Mouse (Mus musculus) liver, embryonic 16.5 days (tissue): ENCODE results near the gene Hk1. TPM values are rescaled to one million over a fixed set of nuclear protein-coding genes. Genes with fewer than 3 reads are reported as not detected.
"Not testable (repeated sequence)": the region's sequence is repeated elsewhere in the genome, so short reads cannot be mapped to it uniquely, and the experiment has no call there.

Experiments used
- ATAC-seq: fragments of 200-750 bp; cut with Nextera tagmentation; 2 replicates; pipeline ENCODE4 v1.8.0; 2017; ENCODE audit warnings: low read depth, mild to moderate bottlenecking, moderate number of reproducible peaks, moderate library complexity
- H3K27ac ChIP-seq: fragments of 300-500 bp; sonication (generic); 2 replicates; pipeline ENCODE4 v1.5.1; 2014; ENCODE audit warnings: mild to moderate bottlenecking, low read length
- H3K27me3 ChIP-seq: fragments of 300-500 bp; sonication (generic); 2 replicates; pipeline ENCODE4 v1.6.1; 2014; ENCODE audit warnings: low read depth, low read length, mixed read lengths; ENCODE audit not compliant: control insufficient read depth, insufficient read depth
- H3K36me3 ChIP-seq: fragments of 300-500 bp; sonication (generic); 2 replicates; pipeline ENCODE4 v1.6.1; 2014; ENCODE audit warnings: mild to moderate bottlenecking; ENCODE audit not compliant: control insufficient read depth, insufficient read depth
- H3K4me1 ChIP-seq: fragments of 300-500 bp; sonication (generic); 2 replicates; pipeline ENCODE4 v1.6.1; 2014; ENCODE audit warnings: low read depth, low read length, mixed read lengths; ENCODE audit not compliant: control insufficient read depth
- H3K4me2 ChIP-seq: fragments of 300-500 bp; sonication (generic); 2 replicates; pipeline ENCODE4 v1.6.1; 2014; ENCODE audit warnings: low read depth, low read length, mixed read lengths
- H3K4me3 ChIP-seq: fragments of 300-500 bp; sonication (generic); 2 replicates; pipeline ENCODE4 v1.5.1; 2014; ENCODE audit warnings: low read depth, mild to moderate bottlenecking, low read length
- H3K9ac ChIP-seq: fragments of 300-500 bp; sonication (generic); 2 replicates; pipeline ENCODE4 v1.6.1; 2014; ENCODE audit warnings: low read depth, low read length
- H3K9me3 ChIP-seq: fragments of 300-500 bp; sonication (generic); replicated peaks from 2 replicates; pipeline ENCODE4 v1.6.1; 2016; ENCODE audit warnings: low read length; ENCODE audit not compliant: control insufficient read depth
- WGBS: fragments of 180-500 bp; shearing (Covaris S2); extraction: QIAGEN DNeasy Blood & Tissue Kit; methylation state at CpG from one replicate; pipeline ENCODE4 v1.1.7; 2014; ENCODE audit not compliant: insufficient replicate concordance; 5-methylcytosine and 5-hydroxymethylcytosine counted together
- polyA plus RNA-seq: library from polyadenylated mRNA; unstranded; fragments of >200 nt; fragmentation: Nextera tagmentation; extraction: Ambion mirVana; gene quantifications from 2 replicates; pipeline ENCODE4 v1.2.1, GENCODE M21; 2015

The Hk1 gene
- polyA plus RNA-seq, 1 experiment from 2014 or later, result 98.9 TPM

- Histone ChIP-seq H3K36me3 (peaks cover 10% of the 10 kb centered on the region), H3K4me3 (no peak overlapping the region), H3K9me3 (no peaks in the 10 kb centered on the region), H3K27ac (peak overlapping the region; percentile 93), H3K27me3 (no peaks in the 10 kb centered on the region), H3K9ac (no peak overlapping the region), H3K4me1 (peaks cover 88% of the 10 kb centered on the region), H3K4me2 (peak overlapping the region; percentile 74)
- no peak for ATAC-seq
- 63% methylated on average over 9 of the region's 9 CpGs for WGBS
Observed at GRCm38 (mm10) chr10:62331296-62331695, 48.4 kb downstream of the Hk1 start.

- 83% methylated on average over 7 of the region's 7 CpGs for WGBS
- Histone ChIP-seq H3K4me3 (no peak overlapping the region), H3K27me3 (no peaks in the 10 kb centered on the region), H3K4me1 (peaks cover 84% of the 10 kb centered on the region), H3K9ac (no peak overlapping the region), H3K4me2 (no peak overlapping the region), H3K36me3 (peaks cover 10% of the 10 kb centered on the region), H3K27ac (no peak overlapping the region; the same call in 1 of the 2 replicates), H3K9me3 (no peaks in the 10 kb centered on the region)
- ATAC-seq, result no peak
Observed at GRCm38 (mm10) chr10:62329846-62330245, 49.9 kb downstream of the Hk1 start.

GRCm38 (mm10) chr10:62328886-62329412 lies 50.8 kb downstream of the Hk1 start:
- Histone ChIP-seq H3K4me3 (0 out of 2 replicates have a peak overlapping the region, but pooled peaks have one; percentile 63), H3K4me2 (peak overlapping the region; percentile 77), H3K36me3 (peaks cover 10% of the 10 kb centered on the region), H3K9me3 (no peaks in the 10 kb centered on the region), H3K9ac (peak overlapping the region; percentile 58; the same call in 1 of the 2 replicates), H3K4me1 (peaks cover 86% of the 10 kb centered on the region), H3K27me3 (no peaks in the 10 kb centered on the region), H3K27ac (peak overlapping the region; percentile 97)
- no peak for ATAC-seq
- 64% methylated on average over 10 of the region's 10 CpGs for WGBS

GRCm38 (mm10) chr10:62327572-62328317 lies 52.0 kb downstream of the Hk1 start:
- Histone ChIP-seq H3K27ac (peak overlapping the region; percentile 97), H3K27me3 (no peaks in the 10 kb centered on the region), H3K4me3 (peak overlapping the region; percentile 63), H3K4me1 (peaks cover 82% of the 10 kb centered on the region), H3K36me3 (peaks cover 10% of the 10 kb centered on the region), H3K9me3 (no peaks in the 10 kb centered on the region), H3K9ac (peak overlapping the region; percentile 72), H3K4me2 (peak overlapping the region; percentile 77)
- WGBS, result 20% methylated on average over 23 of the region's 23 CpGs
- ATAC-seq, result peak; percentile 93

- H3K9ac ChIP-seq, result peak overlapping the region; percentile 72
- H3K9me3 ChIP-seq, result no peaks in the 10 kb centered on the region
- peaks cover 75% of the 10 kb centered on the region for H3K4me1 ChIP-seq
- H3K27me3 ChIP-seq, result no peaks in the 10 kb centered on the region
- peak overlapping the region; percentile 77 for H3K4me2 ChIP-seq
- ATAC-seq, result no peak
- H3K4me3 ChIP-seq, result peak overlapping the region; percentile 63
- H3K27ac ChIP-seq, result peak overlapping the region; percentile 97
- WGBS, result 13% methylated on average over 8 of the region's 8 CpGs
- peaks cover 10% of the 10 kb centered on the region for H3K36me3 ChIP-seq
Observed at GRCm38 (mm10) chr10:62326818-62327571, 52.7 kb downstream of the Hk1 start.

GRCm38 (mm10) chr10:62326002-62326401 lies 53.7 kb downstream of the Hk1 start:
- Histone ChIP-seq H3K36me3 (peaks cover 10% of the 10 kb centered on the region), H3K27me3 (no peaks in the 10 kb centered on the region), H3K27ac (peak overlapping the region; percentile 97; the same call in 1 of the 2 replicates), H3K9ac (peak overlapping the region; percentile 72), H3K9me3 (no peaks in the 10 kb centered on the region), H3K4me2 (peak overlapping the region; percentile 77), H3K4me3 (peak overlapping the region; percentile 63), H3K4me1 (peaks cover 68% of the 10 kb centered on the region)
- WGBS, result 67% methylated on average over 8 of the region's 8 CpGs
- ATAC-seq, result no peak

GRCm38 (mm10) chr10:62322821-62323220 lies 56.9 kb downstream of the Hk1 start:
- not testable (repeated sequence) for H3K9me3 ChIP-seq, H3K36me3 ChIP-seq
- H3K4me1 ChIP-seq, result peaks cover 44% of the 10 kb centered on the region

GRCm38 (mm10) chr10:62321457-62321856 lies 58.3 kb downstream of the Hk1 start:
- Histone ChIP-seq H3K4me1 (peaks cover 36% of the 10 kb centered on the region), H3K9ac (no peak overlapping the region), H3K4me2 (no peak overlapping the region), H3K36me3 (no peaks in the 10 kb centered on the region; the same call in 1 of the 2 replicates), H3K27me3 (no peaks in the 10 kb centered on the region), H3K4me3 (no peak overlapping the region), H3K9me3 (no peaks in the 10 kb centered on the region), H3K27ac (no peak overlapping the region)
- ATAC-seq, result no peak
- 73% methylated on average over 9 of the region's 9 CpGs for WGBS

More at GRCm38 (mm10) chr10:62322821-62323220, 56.9 kb downstream of the Hk1 start:
- H3K27ac ChIP-seq, H3K4me3 ChIP-seq, H3K27me3 ChIP-seq, H3K4me2 ChIP-seq, ATAC-seq, H3K9ac ChIP-seq: not testable (repeated sequence)
- 66% methylated on average over 8 of the region's 8 CpGs for WGBS
